Mouse (Mus musculus) neural tube, embryonic 11.5 days (tissue): ENCODE results near the gene Lgals4. TPM values are rescaled to one million over a fixed set of nuclear protein-coding genes. Genes with fewer than 3 reads are reported as not detected.
A peak's percentile ranks its signal among the peaks of the same experiment; 100 is the strongest.

Experiments used
- ATAC-seq: fragments of 200-750 bp; cut with Nextera tagmentation; 2 replicates; pipeline ENCODE4 v1.8.0; 2017; ENCODE audit warnings: moderate number of reproducible peaks, mild to moderate bottlenecking, moderate TSS enrichment, moderate library complexity; ENCODE audit not compliant: insufficient read depth, low FRiP score, low TSS enrichment
- DNase-seq: peaks from one replicate; pipeline ENCODE4 v3.0.0-alpha.2; 2015; ENCODE audit warnings: low spot score
- H3K27ac ChIP-seq: fragments of 300-500 bp; sonication (generic); 2 replicates; pipeline ENCODE4 v1.5.1; 2014; ENCODE audit warnings: low read depth, mild to moderate bottlenecking, low read length
- H3K27me3 ChIP-seq: fragments of 300-500 bp; sonication (generic); 2 replicates; pipeline ENCODE4 v1.6.1; 2014; ENCODE audit warnings: mild to moderate bottlenecking, low read length, mixed read lengths; ENCODE audit not compliant: control insufficient read depth, insufficient read depth
- H3K36me3 ChIP-seq: fragments of 300-500 bp; sonication (generic); 2 replicates; pipeline ENCODE4 v1.6.1; 2014; ENCODE audit warnings: mild to moderate bottlenecking, low read length, moderate library complexity, mixed read lengths; ENCODE audit not compliant: control insufficient read depth, insufficient read depth
- H3K4me1 ChIP-seq: fragments of 300-500 bp; sonication (generic); 2 replicates; pipeline ENCODE4 v1.6.1; 2014; ENCODE audit warnings: low read length, mixed read lengths; ENCODE audit not compliant: control insufficient read depth, insufficient read depth
- H3K4me2 ChIP-seq: fragments of 300-500 bp; sonication (generic); 2 replicates; pipeline ENCODE4 v1.6.1; 2014; ENCODE audit warnings: low read depth, mild to moderate bottlenecking, moderate library complexity
- H3K4me3 ChIP-seq: fragments of 300-500 bp; sonication (generic); 2 replicates; pipeline ENCODE4 v1.5.1; 2014; ENCODE audit warnings: low read depth, low read length
- H3K9ac ChIP-seq: fragments of 300-500 bp; sonication (generic); 2 replicates; pipeline ENCODE4 v1.6.1; 2014; ENCODE audit warnings: mild to moderate bottlenecking, low read length
- H3K9me3 ChIP-seq: fragments of 300-500 bp; sonication (generic); 2 replicates; pipeline ENCODE4 v1.6.1; 2016; ENCODE audit warnings: low read length; ENCODE audit not compliant: control insufficient read depth
- WGBS: fragments of 180-500 bp; shearing (Covaris S2); extraction: QIAGEN DNeasy Blood & Tissue Kit; methylation state at CpG from one replicate; pipeline ENCODE4 v1.1.7; 2014; 5-methylcytosine and 5-hydroxymethylcytosine counted together
- polyA plus RNA-seq: library from polyadenylated mRNA; unstranded; fragments of >200 nt; fragmentation: Nextera tagmentation; extraction: Ambion mirVana; gene quantifications from 2 replicates; pipeline ENCODE4 v1.2.1, GENCODE M21; 2014

Gene Lgals4
- polyA plus RNA-seq, 1 experiment from 2014 or later, result 1.8 TPM

DNA sequence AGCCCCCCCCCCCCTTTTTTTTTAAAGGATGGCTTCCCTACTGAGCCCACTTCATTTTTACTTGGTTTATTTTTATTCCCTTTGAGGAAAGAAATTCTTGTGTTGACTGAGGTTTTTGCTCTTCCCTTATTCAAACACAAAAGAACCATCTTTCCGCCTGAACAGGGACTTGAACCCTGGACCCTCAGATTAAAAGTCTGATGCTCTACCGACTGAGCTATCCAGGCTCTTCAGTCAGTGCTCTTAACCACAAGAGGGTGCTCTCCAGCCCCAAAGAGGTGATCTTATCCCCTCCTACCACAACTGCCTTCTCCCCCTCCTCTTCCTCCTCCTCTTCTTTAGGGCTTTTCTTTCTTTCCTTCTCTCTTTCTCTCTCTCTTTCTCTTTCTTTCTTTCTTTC, 39.8 kb upstream of the Lgals4 start:
- WGBS, result 37% methylated on average over 2 of the region's 2 CpGs

DNA sequence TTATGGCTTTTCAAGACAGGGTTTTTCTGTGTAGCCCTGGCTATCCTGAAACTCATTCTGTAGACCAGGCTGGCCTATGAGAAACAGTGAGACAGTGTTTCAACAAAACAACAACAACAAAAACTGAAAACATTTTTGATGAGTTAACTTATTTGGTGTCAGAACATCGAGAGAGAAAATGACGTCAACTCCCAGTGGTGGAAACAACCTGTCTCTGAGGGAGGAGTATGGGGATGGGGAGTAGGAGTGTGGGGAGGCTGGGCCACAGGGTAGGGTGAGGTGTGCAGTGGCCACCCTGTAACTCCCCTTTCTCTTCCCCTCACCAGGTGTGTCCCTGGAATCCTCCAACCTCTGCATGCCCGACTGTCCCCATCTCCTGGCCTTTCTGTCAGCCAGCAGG, 39.2 kb upstream of the Lgals4 start:
- DNase-seq (no peak), ATAC-seq (no peak)
- H3K27ac ChIP-seq, result no peak overlapping the region
- no peaks in the 10 kb centered on the region for H3K27me3 ChIP-seq
- H3K4me3 ChIP-seq, result no peak overlapping the region
- H3K9me3 ChIP-seq, result no peaks in the 10 kb centered on the region
- H3K4me2 ChIP-seq, result no peak overlapping the region
- H3K9ac ChIP-seq, result no peak overlapping the region
- H3K36me3 ChIP-seq, result no peaks in the 10 kb centered on the region
- 85% methylated on average over 3 of the region's 3 CpGs for WGBS
- H3K4me1 ChIP-seq, result no peaks in the 10 kb centered on the region

More for the DNA sequence above, 39.8 kb upstream of the Lgals4 start:
- no peak overlapping the region for H3K9ac ChIP-seq
- ATAC-seq (no peak), DNase-seq (no peak)
- H3K36me3 ChIP-seq, result no peaks in the 10 kb centered on the region
- no peaks in the 10 kb centered on the region for H3K4me1 ChIP-seq
- no peak overlapping the region for H3K4me3 ChIP-seq
- H3K4me2 ChIP-seq, result no peak overlapping the region
- H3K27me3 ChIP-seq, result no peaks in the 10 kb centered on the region
- no peak overlapping the region for H3K27ac ChIP-seq
- no peaks in the 10 kb centered on the region for H3K9me3 ChIP-seq

DNA sequence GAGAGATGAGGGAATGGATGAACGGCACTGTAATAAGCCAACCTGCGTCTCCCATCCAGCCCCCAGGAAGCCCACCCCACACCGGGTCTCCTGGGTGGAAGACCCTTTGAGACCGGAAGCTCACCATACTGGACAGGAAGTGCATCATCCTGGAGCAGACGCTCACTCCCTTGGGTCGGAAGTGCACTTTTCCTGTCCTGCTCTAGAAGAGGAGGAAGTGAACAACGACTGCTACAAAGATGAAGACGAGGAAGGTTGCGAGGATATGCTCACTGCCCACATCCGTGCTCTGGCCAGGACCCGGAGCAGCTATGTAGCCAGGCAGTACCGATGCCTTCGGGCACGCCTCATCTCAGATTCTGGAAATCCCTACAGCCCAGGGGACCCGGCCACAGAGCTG, 37.8 kb upstream of the Lgals4 start:
- no peak overlapping the region for H3K4me3 ChIP-seq
- no peaks in the 10 kb centered on the region for H3K27me3 ChIP-seq
- H3K36me3 ChIP-seq, result no peaks in the 10 kb centered on the region
- 80% methylated on average over 15 of the region's 15 CpGs for WGBS
- H3K4me2 ChIP-seq, result no peak overlapping the region
- no peak for DNase-seq
- no peaks in the 10 kb centered on the region for H3K9me3 ChIP-seq
- no peaks in the 10 kb centered on the region for H3K4me1 ChIP-seq
- H3K9ac ChIP-seq, result no peak overlapping the region
- H3K27ac ChIP-seq, result no peak overlapping the region
- ATAC-seq, result no peak

DNA sequence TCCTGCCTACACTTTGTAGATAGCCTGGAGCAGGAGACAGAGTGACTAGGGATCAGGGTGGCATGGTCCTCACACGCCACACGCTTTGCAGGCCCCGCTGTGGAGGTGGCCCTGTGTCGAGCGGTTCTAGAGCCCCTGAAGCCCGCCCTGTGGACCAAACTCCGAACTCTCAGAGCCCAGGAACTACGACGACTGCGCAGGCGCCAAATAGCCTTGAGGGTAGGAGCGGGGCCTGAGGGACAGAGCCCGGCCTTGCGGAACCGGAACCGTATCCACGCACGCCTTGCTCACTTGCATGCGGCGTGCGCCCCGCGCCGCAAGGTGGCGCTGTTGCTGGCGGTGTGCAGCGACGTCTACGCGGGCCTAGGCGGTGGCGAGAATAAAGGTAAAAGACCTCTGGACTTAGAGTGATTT, 37.1 kb upstream of the Lgals4 start:
- no peaks in the 10 kb centered on the region for H3K36me3 ChIP-seq
- H3K4me3 ChIP-seq, result 0 out of 2 replicates have a peak overlapping the region, but pooled peaks have one; percentile 6
- ATAC-seq, result peak; percentile 50; the same call in 1 of the 2 replicates
- H3K27me3 ChIP-seq, result no peaks in the 10 kb centered on the region
- no peak overlapping the region for H3K27ac ChIP-seq
- H3K4me1 ChIP-seq, result no peaks in the 10 kb centered on the region
- WGBS, result 14% methylated on average over 32 of the region's 32 CpGs
- H3K4me2 ChIP-seq, result peak overlapping the region; percentile 38
- peak overlapping the region; percentile 40 for H3K9ac ChIP-seq
- H3K9me3 ChIP-seq, result no peaks in the 10 kb centered on the region
- peak; percentile 79 for DNase-seq

DNA sequence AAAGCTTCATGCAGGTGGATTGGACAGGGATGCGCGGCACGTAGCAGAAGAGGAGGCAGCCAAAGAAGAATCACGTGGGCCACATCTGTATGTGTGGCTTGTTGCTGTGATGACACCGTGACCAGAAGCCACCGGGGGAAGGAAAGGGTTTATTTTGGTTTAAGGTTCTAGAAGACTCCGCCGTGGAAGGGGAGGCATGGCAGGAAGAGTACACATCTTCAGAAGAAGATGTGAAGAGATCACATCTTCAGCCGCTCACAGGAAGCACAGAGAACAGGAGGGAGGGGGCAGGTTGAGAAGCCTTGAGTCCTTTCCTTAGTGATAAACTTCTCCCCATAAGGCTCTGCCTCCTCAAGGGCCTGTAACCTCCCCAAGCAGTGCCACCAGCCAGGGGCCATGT, 33.7 kb upstream of the Lgals4 start:
- Histone ChIP-seq H3K27me3 (no peaks in the 10 kb centered on the region), H3K4me1 (peaks cover 17% of the 10 kb centered on the region), H3K27ac (no peak overlapping the region), H3K36me3 (no peaks in the 10 kb centered on the region), H3K4me3 (no peak overlapping the region), H3K9me3 (no peaks in the 10 kb centered on the region), H3K4me2 (no peak overlapping the region), H3K9ac (no peak overlapping the region)
- ATAC-seq (no peak), DNase-seq (no peak)
- 94% methylated on average over 9 of the region's 9 CpGs for WGBS

DNA sequence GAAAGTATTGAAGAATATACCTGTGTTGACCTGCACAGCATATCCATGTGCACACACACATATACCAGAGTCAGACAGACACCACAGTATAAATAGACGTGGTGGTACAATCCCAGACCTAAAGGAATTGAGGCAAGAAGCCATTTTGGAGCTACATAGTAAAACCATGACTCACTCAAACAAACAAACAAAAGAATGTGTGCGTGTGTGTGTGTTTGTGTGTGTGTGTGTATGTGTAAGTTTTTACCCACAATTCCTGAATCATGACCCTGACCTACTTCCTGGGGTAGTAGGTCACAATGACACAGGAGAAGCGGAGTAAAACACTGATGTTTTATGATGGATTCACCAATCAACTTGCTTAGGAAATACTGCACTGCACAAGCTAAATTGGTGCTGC, 32.2 kb upstream of the Lgals4 start:
- Histone ChIP-seq H3K27ac (no peak overlapping the region), H3K4me2 (no peak overlapping the region), H3K36me3 (no peaks in the 10 kb centered on the region), H3K27me3 (no peaks in the 10 kb centered on the region), H3K4me1 (peaks cover 17% of the 10 kb centered on the region), H3K9me3 (no peaks in the 10 kb centered on the region), H3K4me3 (no peak overlapping the region), H3K9ac (no peak overlapping the region)
- WGBS, result 80% methylated on average over 3 of the region's 3 CpGs
- DNase-seq, result no peak
- no peak for ATAC-seq

DNA sequence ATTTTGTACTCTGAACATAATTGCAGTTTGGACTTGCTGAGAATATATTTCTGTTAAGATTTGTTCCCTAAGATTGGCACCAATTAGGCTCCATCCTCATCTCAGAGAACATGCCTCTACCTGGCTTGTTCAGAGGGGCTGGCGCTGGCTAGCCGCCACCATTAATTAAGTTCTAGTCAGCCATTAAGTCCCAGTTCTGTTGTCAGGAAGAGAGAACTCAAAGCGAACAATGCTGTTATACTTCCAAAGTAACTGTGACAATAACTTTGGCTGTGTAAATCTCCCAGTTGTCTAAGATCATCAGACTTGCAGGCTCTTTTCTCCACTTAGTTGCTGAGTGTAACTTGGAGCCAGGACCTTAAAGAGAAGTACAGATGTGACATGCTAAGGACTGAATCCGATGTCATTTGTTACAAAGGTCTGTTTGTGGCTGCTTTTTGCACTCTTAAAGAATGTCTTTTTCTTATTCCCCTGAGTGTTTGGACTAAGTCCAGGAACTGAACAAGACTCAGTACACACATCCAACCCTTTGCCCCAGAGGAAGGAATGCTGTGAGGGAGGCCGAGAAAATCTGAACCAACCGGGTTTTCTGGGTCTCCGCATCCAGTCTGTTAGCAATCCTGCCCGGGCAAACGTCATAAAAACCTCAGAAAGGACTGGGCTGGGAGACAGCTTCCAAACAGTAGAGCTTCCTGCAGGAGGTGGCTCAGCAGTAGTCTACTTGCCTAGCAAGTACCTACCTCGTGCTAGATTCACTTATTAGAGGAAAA, 31.6 kb upstream of the Lgals4 start:
- no peaks in the 10 kb centered on the region for H3K36me3 ChIP-seq
- WGBS, result 23% methylated on average over 10 of the region's 10 CpGs
- peak overlapping the region; percentile 62; the same call in 1 of the 2 replicates for H3K27ac ChIP-seq
- no peak overlapping the region; the same call in 1 of the 2 replicates for H3K9ac ChIP-seq
- DNase-seq (no peak), ATAC-seq (no peak)
- no peaks in the 10 kb centered on the region for H3K27me3 ChIP-seq
- peaks cover 17% of the 10 kb centered on the region for H3K4me1 ChIP-seq
- no peak overlapping the region for H3K4me2 ChIP-seq
- no peak overlapping the region for H3K4me3 ChIP-seq
- H3K9me3 ChIP-seq, result no peaks in the 10 kb centered on the region

DNA sequence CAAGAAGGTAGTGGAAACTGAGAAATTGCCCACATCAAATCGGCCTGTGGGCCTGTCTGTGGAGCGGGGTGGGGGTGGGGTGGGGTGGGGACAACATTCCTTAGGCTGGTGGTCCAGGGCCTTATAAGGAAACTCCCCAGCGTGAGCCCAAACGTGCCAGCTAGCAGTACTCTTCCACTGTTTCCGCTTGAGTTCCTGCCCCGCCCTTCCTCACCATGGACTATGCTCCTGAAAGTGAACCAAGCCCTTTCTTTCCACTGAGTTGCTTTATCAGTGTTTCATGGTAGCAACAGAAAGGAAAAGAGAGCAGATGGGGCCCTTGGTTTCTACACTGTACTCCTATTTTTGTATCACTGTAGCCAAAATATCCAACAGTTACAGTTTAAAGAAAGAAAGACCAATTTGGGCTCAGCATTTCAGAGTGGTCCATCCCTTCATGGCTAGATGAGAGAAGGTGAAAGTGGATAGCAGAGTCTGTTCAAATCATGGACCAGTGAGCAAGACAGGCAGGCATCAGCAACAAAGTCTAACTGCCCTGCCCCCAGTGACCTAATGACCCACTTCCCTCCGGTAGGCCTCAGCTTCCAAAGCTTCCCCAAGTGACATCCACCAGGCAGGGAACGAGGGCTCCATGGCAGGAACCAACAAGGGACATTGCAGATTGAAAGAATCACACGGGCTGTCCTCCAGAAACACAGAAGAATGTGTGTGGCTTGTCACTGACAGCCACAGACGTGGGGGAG, 30.6 kb upstream of the Lgals4 start:
- ATAC-seq, result no peak
- 6% methylated on average over 10 of the region's 10 CpGs for WGBS
- Histone ChIP-seq H3K9ac (peak overlapping the region; percentile 22; the same call in 1 of the 2 replicates), H3K4me3 (no peak overlapping the region), H3K27ac (peak overlapping the region; percentile 44), H3K27me3 (no peaks in the 10 kb centered on the region), H3K4me2 (no peak overlapping the region), H3K4me1 (peaks cover 20% of the 10 kb centered on the region), H3K9me3 (no peaks in the 10 kb centered on the region), H3K36me3 (no peaks in the 10 kb centered on the region)
- DNase-seq, result no peak
